Mouse (Mus musculus) telencephalon, adult 2 months (tissue): Measurements from ENCODE around the gene Vgll4.
"Not testable (repeated sequence)": the region's sequence is repeated elsewhere in the genome, so short reads cannot be mapped to it uniquely, and the experiment has no call there.

Experiments
- DNase-seq: peaks from one replicate; pipeline ENCODE4 v3.0.0-alpha.2; 2011; ENCODE audit warnings: low read depth, low spot score

The Vgll4 gene

GRCm38 (mm10) chr6:114939666-114940065 lies 30.1 kb downstream of the Vgll4 start:
- no peak for DNase-seq

DNA sequence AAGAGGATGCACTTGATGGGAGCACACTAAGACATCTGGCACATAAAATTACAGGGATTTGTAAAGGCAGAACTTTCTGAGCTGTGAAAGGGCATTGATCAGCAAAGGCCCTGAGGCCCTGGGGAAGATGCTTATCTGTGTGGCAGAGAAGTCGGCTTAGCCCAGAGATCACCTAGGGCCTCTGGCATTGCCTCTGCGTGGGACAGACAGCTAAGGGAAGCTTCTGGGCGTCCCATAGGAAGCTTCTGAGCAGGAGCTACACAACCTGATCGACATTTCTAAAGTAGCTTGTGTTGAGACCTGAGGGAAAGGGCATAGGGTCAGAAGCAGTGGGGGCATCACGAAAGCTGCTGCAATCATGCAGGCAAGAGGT lies 32.9 kb downstream of the Vgll4 start:
- DNase-seq = no peak

- DNase-seq = no peak
Measured at GRCm38 (mm10) chr6:114936297-114936940, 33.4 kb downstream of the Vgll4 start.

- no peak for DNase-seq
Measured at GRCm38 (mm10) chr6:114935362-114935761, 34.4 kb downstream of the Vgll4 start.

- no peak for DNase-seq
Measured at GRCm38 (mm10) chr6:114934045-114934444, 35.7 kb downstream of the Vgll4 start.

- no peak for DNase-seq
Measured at GRCm38 (mm10) chr6:114932991-114933392, 36.8 kb downstream of the Vgll4 start.

- no peak for DNase-seq
Measured at GRCm38 (mm10) chr6:114932116-114932500, 37.7 kb downstream of the Vgll4 start.

DNA sequence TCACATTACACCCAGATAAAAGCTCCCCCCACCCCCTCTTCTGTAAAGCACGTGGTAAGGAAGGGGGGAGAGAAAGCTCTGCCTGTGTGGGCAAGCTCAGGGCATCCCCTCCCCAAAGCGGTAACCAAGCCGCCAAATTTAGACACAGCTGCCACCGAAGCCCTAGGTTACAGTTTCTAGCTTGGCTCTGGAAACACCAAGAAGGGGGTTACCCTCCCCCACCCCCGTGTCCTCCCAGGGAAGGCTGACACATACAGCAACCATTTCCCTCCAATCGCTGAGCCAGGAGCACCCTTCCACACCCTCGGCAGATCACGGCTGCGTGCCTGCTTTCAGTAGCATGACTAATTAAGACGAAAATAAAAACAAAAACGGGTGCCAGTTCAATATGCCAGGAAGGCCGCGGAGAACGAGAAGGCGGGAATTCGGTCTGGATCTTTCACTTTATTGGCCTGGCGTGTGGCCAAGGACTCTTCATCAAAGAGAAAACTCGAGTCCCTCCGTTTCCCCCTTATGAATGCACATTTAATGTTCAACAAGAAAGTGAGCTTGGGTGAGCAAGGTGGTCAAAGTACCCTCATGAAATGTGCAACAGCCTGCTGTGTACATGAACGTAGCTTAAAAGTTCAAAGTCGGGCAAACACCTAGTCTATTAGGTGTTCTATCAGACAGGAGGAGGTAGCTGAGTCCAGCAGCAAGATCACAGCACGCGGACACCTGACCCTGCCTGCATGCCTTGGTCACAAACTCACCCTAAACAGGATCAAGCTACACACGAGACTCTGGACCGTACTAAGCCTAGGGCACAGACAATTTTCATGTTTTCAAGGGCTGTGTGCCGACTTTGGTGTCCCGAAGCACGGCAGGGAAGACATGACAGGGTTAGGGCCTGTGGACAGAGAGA lies 38.3 kb downstream of the Vgll4 start:
- DNase-seq = no peak

DNA sequence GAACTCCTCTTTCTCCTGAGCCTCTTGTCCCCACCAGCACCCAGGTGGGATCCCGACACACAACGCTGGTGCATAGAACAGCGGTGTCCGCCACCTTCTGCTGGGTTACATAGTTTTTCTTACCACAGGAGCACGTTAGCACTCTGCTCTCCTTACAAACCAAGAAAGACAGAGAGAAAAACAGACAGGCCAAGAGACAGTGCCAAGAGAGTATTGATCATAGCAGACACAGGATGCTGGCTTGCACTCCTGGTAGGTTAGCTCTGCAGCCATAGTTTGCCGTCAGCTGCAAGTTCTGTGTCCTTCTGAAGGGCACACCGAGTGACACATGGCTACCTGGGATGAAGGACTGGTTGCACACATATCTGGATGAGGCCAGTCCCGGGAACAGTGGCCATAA lies 39.1 kb downstream of the Vgll4 start:
- no peak for DNase-seq

- DNase-seq = no peak
Measured at GRCm38 (mm10) chr6:114930038-114930591, 39.7 kb downstream of the Vgll4 start.

GRCm38 (mm10) chr6:114929346-114929745 lies 40.4 kb downstream of the Vgll4 start:
- DNase-seq = no peak

- no peak for DNase-seq
Measured at GRCm38 (mm10) chr6:114928462-114928861, 41.3 kb downstream of the Vgll4 start.

DNA sequence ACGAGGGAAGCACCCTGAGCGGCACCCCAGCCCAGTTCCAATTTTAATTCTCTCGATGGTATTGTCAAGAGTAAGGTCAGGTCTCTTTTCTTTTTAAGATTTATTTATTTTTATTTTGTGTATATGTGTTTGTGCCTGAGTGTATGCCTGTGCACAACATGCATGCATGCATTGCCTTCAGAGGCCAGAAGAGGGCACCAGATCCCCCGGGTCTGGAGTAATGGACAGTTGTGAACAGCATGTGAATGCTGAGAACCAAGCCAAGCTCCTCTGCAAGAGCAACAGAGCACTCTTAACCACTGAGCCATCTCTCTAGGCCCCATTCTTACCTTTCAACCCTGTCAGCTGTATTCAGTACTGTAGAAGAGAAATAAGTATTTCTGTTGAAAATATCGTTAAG lies 42.4 kb downstream of the Vgll4 start:
- no peak for DNase-seq

GRCm38 (mm10) chr6:114926369-114927157 lies 43.2 kb downstream of the Vgll4 start:
- no peak for DNase-seq

GRCm38 (mm10) chr6:114925196-114925595 lies 44.6 kb downstream of the Vgll4 start:
- DNase-seq = no peak

GRCm38 (mm10) chr6:114922355-114923096 lies 47.3 kb downstream of the Vgll4 start:
- DNase-seq = not testable (repeated sequence)

GRCm38 (mm10) chr6:114921632-114922354 lies 48.0 kb downstream of the Vgll4 start:
- peak; percentile 80 for DNase-seq

DNA sequence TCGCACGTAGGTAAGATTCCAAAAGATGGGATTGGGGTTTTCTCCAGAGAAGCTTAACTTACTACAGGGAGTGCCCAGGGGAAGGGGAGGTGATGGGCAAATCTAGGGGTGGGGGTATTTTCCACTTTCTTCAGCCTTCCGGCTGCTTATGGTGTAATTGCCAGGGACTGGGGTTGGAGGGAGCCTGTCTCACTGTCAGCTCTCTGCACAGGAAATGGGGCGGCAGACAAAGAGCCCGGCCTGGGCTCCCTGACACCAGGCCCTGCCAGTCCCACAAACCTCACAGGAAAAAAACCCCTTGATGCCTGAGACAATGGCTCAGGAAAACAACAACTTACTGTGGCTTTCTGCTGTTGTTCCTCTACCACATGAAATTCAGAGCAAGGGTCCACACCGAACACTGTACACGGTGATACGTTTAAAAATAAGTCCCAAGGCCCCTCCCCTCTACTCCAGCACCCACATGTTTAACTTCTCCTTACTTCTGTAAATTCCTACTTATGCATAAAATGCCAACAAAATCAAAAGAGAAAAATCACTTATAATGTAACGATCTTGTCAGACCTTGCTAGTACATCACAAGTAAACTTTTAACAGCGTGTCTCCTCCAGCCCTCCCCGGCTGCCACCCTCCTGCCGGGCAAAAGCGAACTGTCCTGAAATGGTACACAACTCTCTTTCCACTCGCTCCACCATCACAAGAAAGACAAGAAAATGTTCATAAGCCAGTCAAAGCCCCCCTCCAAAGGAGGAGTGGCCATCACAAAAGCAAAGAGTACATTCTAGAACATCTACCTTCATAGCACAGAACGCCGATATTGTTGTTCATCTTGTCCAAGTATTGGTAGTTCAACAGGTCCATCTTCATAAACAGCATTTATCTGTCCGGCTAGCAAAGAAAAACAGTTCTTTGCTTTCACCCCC lies 49.0 kb downstream of the Vgll4 start:
- no peak for DNase-seq

DNA sequence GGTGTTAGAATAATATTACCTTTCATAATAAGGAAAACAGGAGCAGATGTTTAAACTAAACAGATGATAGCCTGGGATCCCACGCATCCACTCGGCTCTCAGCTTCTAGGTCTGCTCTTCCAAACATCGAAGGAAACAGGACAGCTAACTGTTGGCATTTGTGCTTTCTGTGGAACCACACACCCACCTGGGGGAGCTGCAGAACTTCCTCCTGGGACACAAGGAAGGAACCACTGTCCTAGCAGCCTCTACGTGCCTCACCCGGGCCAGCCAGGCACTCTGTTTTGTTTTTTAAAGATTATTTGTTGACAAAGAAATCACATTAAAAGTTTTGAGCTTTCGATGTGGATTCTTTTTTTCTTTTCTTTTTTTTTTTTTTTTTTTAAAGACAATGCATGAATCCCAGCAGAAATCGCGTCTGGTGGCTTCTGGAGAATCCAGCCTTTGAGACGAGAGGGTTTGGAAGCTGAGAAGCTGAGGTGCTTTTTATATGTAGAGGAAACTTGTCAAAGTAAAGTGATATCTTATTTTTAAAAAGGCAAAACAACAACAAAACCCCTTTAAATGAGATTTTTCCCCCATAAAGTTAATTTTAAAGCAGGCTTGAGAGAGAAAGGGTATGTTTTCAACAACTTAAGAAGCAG lies 50.0 kb downstream of the Vgll4 start:
- no peak for DNase-seq
